Mouse (Mus musculus): Measurements from ENCODE around the gene Racgap1. TPM values are rescaled to one million over a fixed set of nuclear protein-coding genes. Genes with fewer than 3 reads are reported as not detected.

Gene Racgap1
- polyA plus RNA-seq, 1 experiment from 2014 or later = 39.0 TPM

DNA sequence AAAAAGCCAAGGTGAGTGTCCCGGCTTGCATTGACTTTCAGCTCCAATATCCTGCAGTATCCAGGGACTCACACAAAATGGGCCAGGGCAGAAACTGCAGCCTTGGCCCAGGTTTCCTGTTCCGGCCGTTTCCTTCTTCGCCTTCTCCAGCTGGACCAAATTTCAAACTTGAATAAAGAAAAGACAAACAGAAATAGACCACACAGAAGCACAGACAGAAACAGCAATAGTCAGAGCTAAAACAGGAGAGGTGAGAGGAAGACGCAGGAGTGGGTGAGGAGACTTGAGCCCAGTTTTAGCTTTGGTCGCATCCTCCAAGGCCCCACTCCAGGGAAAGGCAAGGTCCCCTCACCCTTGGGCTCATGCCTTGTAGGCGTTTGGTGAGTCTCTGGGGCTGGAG lies 48.2 kb downstream of the Racgap1 start:
- WGBS = 92% methylated on average over 7 of the region's 7 CpGs
- Histone ChIP-seq H3K27ac (ENCODE audit: low read length) (no peak overlapping the region), H3K9me3 (replicated peaks; ENCODE audit: control insufficient read depth, low read length, poor library complexity, severe bottlenecking) (no peaks in the 10 kb centered on the region), H3K4me1 (ENCODE audit: control insufficient read depth, insufficient read depth, low read length) (peaks cover 26% of the 10 kb centered on the region), H3K36me3 (ENCODE audit: control insufficient read depth, insufficient read depth, low read length) (no peaks in the 10 kb centered on the region), H3K4me3 (ENCODE audit: low read depth, low read length) (no peak overlapping the region), H3K27me3 (ENCODE audit: control insufficient read depth, insufficient read depth, low read depth, low read length) (no peaks in the 10 kb centered on the region; the same call in 1 of the 2 replicates), H3K4me2 (ENCODE audit: low read length) (no peak overlapping the region), H3K9ac (ENCODE audit: low read depth, low read length) (no peak overlapping the region)
- no peak for ATAC-seq

GRCm38 (mm10) chr15:99602206-99602820 lies 49.1 kb downstream of the Racgap1 start:
- ATAC-seq = no peak
- Histone ChIP-seq H3K9me3 (replicated peaks; ENCODE audit: control insufficient read depth, low read length, poor library complexity, severe bottlenecking) (no peaks in the 10 kb centered on the region), H3K4me2 (ENCODE audit: low read length) (no peak overlapping the region), H3K4me3 (ENCODE audit: low read depth, low read length) (no peak overlapping the region), H3K4me1 (ENCODE audit: control insufficient read depth, insufficient read depth, low read length) (peaks cover 20% of the 10 kb centered on the region), H3K9ac (ENCODE audit: low read depth, low read length) (no peak overlapping the region), H3K27ac (ENCODE audit: low read length) (no peak overlapping the region), H3K27me3 (ENCODE audit: control insufficient read depth, insufficient read depth, low read depth, low read length) (peaks cover 2% of the 10 kb centered on the region), H3K36me3 (ENCODE audit: control insufficient read depth, insufficient read depth, low read length) (no peaks in the 10 kb centered on the region)
- WGBS = 61% methylated on average over 17 of the region's 17 CpGs

DNA sequence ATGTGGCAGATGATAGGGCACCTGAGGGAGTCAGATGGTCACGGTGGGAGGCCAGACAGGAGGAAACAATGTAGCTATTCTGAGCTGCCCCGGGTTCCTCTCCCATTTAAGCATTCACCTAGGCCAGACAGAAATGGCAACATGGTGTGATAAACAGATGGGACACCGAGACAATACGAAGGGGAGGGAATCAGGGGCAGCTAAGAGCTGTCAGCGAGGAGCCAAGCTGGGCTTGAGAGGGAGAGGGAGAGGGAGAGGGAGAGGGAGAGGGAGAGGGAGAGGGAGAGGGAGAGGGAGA lies 49.7 kb downstream of the Racgap1 start:
- Histone ChIP-seq H3K27ac (ENCODE audit: low read length) (no peak overlapping the region), H3K27me3 (ENCODE audit: control insufficient read depth, insufficient read depth, low read depth, low read length) (peaks cover 2% of the 10 kb centered on the region; the same call in 1 of the 2 replicates), H3K4me3 (ENCODE audit: low read depth, low read length) (no peak overlapping the region), H3K9me3 (replicated peaks; ENCODE audit: control insufficient read depth, low read length, poor library complexity, severe bottlenecking) (no peaks in the 10 kb centered on the region), H3K9ac (ENCODE audit: low read depth, low read length) (no peak overlapping the region), H3K4me1 (ENCODE audit: control insufficient read depth, insufficient read depth, low read length) (peaks cover 20% of the 10 kb centered on the region), H3K4me2 (ENCODE audit: low read length) (no peak overlapping the region), H3K36me3 (ENCODE audit: control insufficient read depth, insufficient read depth, low read length) (no peaks in the 10 kb centered on the region)
- ATAC-seq = no peak
- WGBS = 10% methylated on average over 4 of the region's 5 CpGs

DNA sequence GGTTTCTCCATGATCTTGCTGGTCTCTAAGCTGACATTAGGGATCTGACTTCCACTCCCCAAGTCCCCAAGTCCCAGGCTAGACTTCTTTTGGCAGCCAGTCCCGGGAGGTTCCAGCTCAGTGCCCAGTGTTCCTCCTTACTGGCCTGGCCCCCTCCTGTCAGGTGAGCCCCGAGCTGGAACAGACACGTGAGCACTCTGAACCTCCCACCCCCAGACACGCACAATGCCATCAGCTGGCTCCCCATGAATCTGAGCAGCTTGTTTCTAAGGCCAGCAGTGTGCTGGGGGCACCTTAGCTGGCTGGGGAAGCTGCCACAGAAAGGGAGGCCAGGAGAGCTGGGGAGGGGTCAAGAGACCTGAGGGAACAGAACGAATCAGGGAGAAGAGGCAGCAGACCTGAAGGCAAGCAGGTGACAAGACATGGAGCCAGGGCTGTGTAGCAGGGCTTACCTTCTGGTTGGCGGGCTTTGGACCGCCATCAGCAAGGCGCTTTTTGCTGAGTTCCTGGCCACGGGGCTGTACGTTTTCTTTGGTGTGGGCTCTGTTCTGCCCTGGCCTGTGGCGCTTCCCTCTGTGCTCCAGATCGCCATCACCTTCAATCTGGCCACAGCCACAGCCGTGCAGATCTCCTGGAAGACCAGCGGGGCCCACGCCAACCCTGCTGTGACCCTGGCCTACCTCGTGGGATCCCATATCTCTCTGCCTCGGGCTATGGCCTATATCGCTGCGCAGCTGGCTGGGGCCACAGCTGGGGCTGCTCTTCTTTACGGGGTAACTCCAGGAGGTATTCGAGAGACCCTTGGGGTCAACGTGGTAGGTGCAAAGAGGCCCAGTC lies 50.3 kb downstream of the Racgap1 start, which contains the start of gene Aqp6:
Aqp6 (plus strand) TSS at position 415 of the 837 bp plus-strand sequence.
- Histone ChIP-seq H3K4me3 (ENCODE audit: low read depth, low read length) (no peak within 1 kb of the TSS), H3K36me3 (ENCODE audit: control insufficient read depth, insufficient read depth, low read length) (no peaks in the 10 kb centered on the region), H3K27me3 (ENCODE audit: control insufficient read depth, insufficient read depth, low read depth, low read length) (peaks cover 2% of the 10 kb centered on the region; the same call in 1 of the 2 replicates), H3K9me3 (replicated peaks; ENCODE audit: control insufficient read depth, low read length, poor library complexity, severe bottlenecking) (no peaks in the 10 kb centered on the region), H3K27ac (ENCODE audit: low read length) (no peak within 1 kb of the TSS), H3K9ac (ENCODE audit: low read depth, low read length) (no peak within 1 kb of the TSS), H3K4me1 (ENCODE audit: control insufficient read depth, insufficient read depth, low read length) (peaks cover 20% of the 10 kb centered on the region), H3K4me2 (ENCODE audit: low read length) (no peak within 1 kb of the TSS)
- WGBS = 46% methylated on average over 22 of the region's 22 CpGs
- no peak for ATAC-seq

DNA sequence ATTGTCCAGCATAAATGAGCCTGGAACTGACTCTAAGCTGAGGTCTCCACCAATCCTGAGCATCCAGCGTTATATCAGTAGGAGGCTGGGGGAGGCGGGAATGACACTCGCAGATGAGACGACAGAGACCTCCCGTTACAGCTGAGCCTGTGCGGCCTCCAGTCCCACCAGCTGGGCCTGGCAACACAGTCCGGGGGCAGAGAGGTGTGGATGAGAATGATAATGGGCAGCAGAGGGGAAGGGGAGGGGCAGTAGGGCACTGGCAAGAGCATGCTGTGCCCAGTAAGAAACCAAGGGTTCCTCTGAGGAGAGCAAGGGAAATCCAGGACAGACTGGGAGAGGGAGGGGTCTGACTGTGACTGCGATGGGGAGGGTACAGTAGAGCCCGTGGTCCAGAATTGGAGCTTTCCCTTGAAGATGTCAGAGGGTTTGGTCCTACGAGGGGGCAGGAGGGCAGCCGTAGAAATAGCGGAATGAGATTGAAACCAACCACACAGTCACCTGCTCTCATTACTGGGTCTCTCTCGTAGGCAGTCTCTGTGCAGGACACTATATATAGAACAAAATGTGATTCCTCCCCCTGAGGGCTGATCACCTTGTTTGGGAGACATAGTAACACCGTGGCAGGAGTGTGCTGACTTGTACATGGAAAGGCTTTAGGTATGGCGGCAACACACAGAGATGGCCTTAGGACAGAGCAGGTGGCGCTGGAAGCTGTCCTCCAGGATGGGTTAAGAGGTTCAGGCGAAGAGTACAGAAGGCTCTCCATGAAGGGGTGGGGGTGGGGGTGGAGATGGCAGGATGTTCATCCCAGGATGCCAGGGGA lies 52.0 kb downstream of the Racgap1 start:
- Histone ChIP-seq H3K27ac (ENCODE audit: low read length) (no peak overlapping the region), H3K4me1 (ENCODE audit: control insufficient read depth, insufficient read depth, low read length) (peaks cover 13% of the 10 kb centered on the region), H3K4me3 (ENCODE audit: low read depth, low read length) (no peak overlapping the region), H3K36me3 (ENCODE audit: control insufficient read depth, insufficient read depth, low read length) (no peaks in the 10 kb centered on the region), H3K27me3 (ENCODE audit: control insufficient read depth, insufficient read depth, low read depth, low read length) (peaks cover 10% of the 10 kb centered on the region), H3K9ac (ENCODE audit: low read depth, low read length) (no peak overlapping the region), H3K4me2 (ENCODE audit: low read length) (no peak overlapping the region), H3K9me3 (replicated peaks; ENCODE audit: control insufficient read depth, low read length, poor library complexity, severe bottlenecking) (no peaks in the 10 kb centered on the region)
- 33% methylated on average over 17 of the region's 17 CpGs for WGBS
- ATAC-seq = no peak

- peaks cover 13% of the 10 kb centered on the region for H3K4me1 ChIP-seq (ENCODE audit: control insufficient read depth, insufficient read depth, low read length)
- H3K4me3 ChIP-seq (ENCODE audit: low read depth, low read length) = no peak overlapping the region
- H3K9me3 ChIP-seq (replicated peaks; ENCODE audit: control insufficient read depth, low read length, poor library complexity, severe bottlenecking) = no peaks in the 10 kb centered on the region
- WGBS = 63% methylated on average over 8 of the region's 8 CpGs
- H3K9ac ChIP-seq (ENCODE audit: low read depth, low read length) = no peak overlapping the region
- peaks cover 21% of the 10 kb centered on the region for H3K27me3 ChIP-seq (ENCODE audit: control insufficient read depth, insufficient read depth, low read depth, low read length)
- no peak overlapping the region for H3K27ac ChIP-seq (ENCODE audit: low read length)
- no peak overlapping the region for H3K4me2 ChIP-seq (ENCODE audit: low read length)
- ATAC-seq = no peak
- no peaks in the 10 kb centered on the region for H3K36me3 ChIP-seq (ENCODE audit: control insufficient read depth, insufficient read depth, low read length)
Observed at GRCm38 (mm10) chr15:99597596-99597995, 53.9 kb downstream of the Racgap1 start.

- WGBS = 63% methylated on average over 7 of the region's 7 CpGs
Observed at GRCm38 (mm10) chr15:99596841-99597240, 54.6 kb downstream of the Racgap1 start.

DNA sequence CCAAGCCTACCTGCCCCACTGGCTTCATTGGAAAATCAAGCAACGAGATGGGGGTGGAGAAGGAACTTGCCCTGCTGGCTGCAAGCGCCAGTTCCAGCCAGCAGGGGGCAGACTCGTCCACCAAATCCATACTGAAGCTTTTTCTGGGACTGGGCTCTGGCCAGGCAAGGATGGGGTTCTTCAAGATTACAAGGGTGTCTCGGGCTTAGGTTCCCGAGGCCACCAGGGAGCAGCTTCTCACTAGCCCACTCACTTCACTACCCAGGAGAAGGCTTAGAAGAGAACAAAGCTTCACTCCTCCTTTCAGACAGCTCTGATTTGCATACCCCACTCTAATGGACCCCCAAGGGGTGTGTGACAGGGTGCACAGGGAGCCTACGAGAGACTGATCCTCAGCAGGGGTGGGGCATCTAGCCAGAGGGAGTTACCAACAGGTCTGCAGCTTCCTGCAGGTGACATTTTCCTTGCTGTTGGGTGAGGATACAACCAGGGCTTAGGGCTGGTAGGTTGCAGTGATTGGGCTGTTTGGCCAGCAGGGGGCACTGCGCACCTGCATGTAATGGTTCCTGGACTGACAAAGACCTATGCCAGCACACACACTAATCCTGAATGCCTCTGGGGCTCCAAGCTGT lies 55.3 kb downstream of the Racgap1 start:
- Histone ChIP-seq H3K9ac (ENCODE audit: low read depth, low read length) (peak overlapping the region; percentile 43; the same call in 1 of the 2 replicates), H3K27me3 (ENCODE audit: control insufficient read depth, insufficient read depth, low read depth, low read length) (peaks cover 35% of the 10 kb centered on the region), H3K4me1 (ENCODE audit: control insufficient read depth, insufficient read depth, low read length) (peaks cover 10% of the 10 kb centered on the region), H3K36me3 (ENCODE audit: control insufficient read depth, insufficient read depth, low read length) (no peaks in the 10 kb centered on the region), H3K27ac (ENCODE audit: low read length) (peak overlapping the region; percentile 58; the same call in 1 of the 2 replicates), H3K4me2 (ENCODE audit: low read length) (no peak overlapping the region), H3K9me3 (replicated peaks; ENCODE audit: control insufficient read depth, low read length, poor library complexity, severe bottlenecking) (no peaks in the 10 kb centered on the region), H3K4me3 (ENCODE audit: low read depth, low read length) (no peak overlapping the region)
- WGBS = 0% methylated on average over 7 of the region's 7 CpGs
- peak; percentile 81 for ATAC-seq

More at GRCm38 (mm10) chr15:99596841-99597240, 54.6 kb downstream of the Racgap1 start:
- H3K27ac ChIP-seq (ENCODE audit: low read length) = no peak overlapping the region
- H3K4me2 ChIP-seq (ENCODE audit: low read length) = no peak overlapping the region
- H3K9ac ChIP-seq (ENCODE audit: low read depth, low read length) = no peak overlapping the region
- H3K4me1 ChIP-seq (ENCODE audit: control insufficient read depth, insufficient read depth, low read length) = peaks cover 10% of the 10 kb centered on the region
- H3K27me3 ChIP-seq (ENCODE audit: control insufficient read depth, insufficient read depth, low read depth, low read length) = peaks cover 29% of the 10 kb centered on the region
- no peaks in the 10 kb centered on the region for H3K9me3 ChIP-seq (replicated peaks; ENCODE audit: control insufficient read depth, low read length, poor library complexity, severe bottlenecking)
- no peaks in the 10 kb centered on the region for H3K36me3 ChIP-seq (ENCODE audit: control insufficient read depth, insufficient read depth, low read length)
- no peak overlapping the region for H3K4me3 ChIP-seq (ENCODE audit: low read depth, low read length)
- no peak; the same call in 1 of the 2 replicates for ATAC-seq
